Mouse (Mus musculus) limb, embryonic 14.5 days (tissue): ENCODE results near the gene D730048I06Rik. TPM values are rescaled to one million over a fixed set of nuclear protein-coding genes. Genes with fewer than 3 reads are reported as not detected.
"Not testable (repeated sequence)": the region's sequence is repeated elsewhere in the genome, so short reads cannot be mapped to it uniquely, and the experiment has no call there.

Experiments
- ATAC-seq: fragments of 200-750 bp; cut with Nextera tagmentation; 2 replicates; pipeline ENCODE4 v1.8.0; 2017; ENCODE audit warnings: low read depth, moderate number of reproducible peaks, moderate TSS enrichment; ENCODE audit not compliant: low FRiP score
- DNase-seq: peaks from one replicate; pipeline ENCODE4 v3.0.0-alpha.2; 2015; ENCODE audit warnings: low spot score
- H3K27ac ChIP-seq: fragments of 300-500 bp; sonication (generic); replicated peaks from 2 replicates; pipeline ENCODE4 v1.5.1; 2014; ENCODE audit warnings: low read depth, mild to moderate bottlenecking, low read length, moderate library complexity, mixed read lengths
- H3K27me3 ChIP-seq: fragments of 300-500 bp; sonication (generic); 2 replicates; pipeline ENCODE4 v1.6.1; 2014; ENCODE audit warnings: low read length, mixed read lengths; ENCODE audit not compliant: control insufficient read depth, insufficient read depth
- H3K36me3 ChIP-seq: fragments of 300-500 bp; sonication (generic); 2 replicates; pipeline ENCODE4 v1.6.1; 2014; ENCODE audit warnings: mild to moderate bottlenecking, low read length, moderate library complexity, mixed read lengths; ENCODE audit not compliant: control insufficient read depth, insufficient read depth
- H3K4me1 ChIP-seq: fragments of 300-500 bp; sonication (generic); 2 replicates; pipeline ENCODE4 v1.6.1; 2014; ENCODE audit warnings: antibody characterized with exemption, low read length, mixed read lengths; ENCODE audit not compliant: control insufficient read depth, insufficient read depth
- H3K4me2 ChIP-seq: fragments of 300-500 bp; sonication (generic); replicated peaks from 2 replicates; pipeline ENCODE4 v1.6.1; 2014; ENCODE audit warnings: low read depth, mild to moderate bottlenecking, low read length, moderate library complexity; ENCODE audit not compliant: severe bottlenecking
- H3K4me3 ChIP-seq: fragments of 300-500 bp; sonication (generic); replicated peaks from 2 replicates; pipeline ENCODE4 v1.5.1; 2014; ENCODE audit warnings: low read length
- H3K9ac ChIP-seq: fragments of 300-500 bp; sonication (generic); 2 replicates; pipeline ENCODE4 v1.6.1; 2014; ENCODE audit warnings: mild to moderate bottlenecking, low read depth, low read length, moderate library complexity; ENCODE audit not compliant: severe bottlenecking
- H3K9me3 ChIP-seq: fragments of 300-500 bp; sonication (generic); 2 replicates; pipeline ENCODE4 v1.6.1; 2016; ENCODE audit warnings: low read length; ENCODE audit not compliant: control insufficient read depth
- POLR2A ChIP-seq: fragments of 200-500 bp; IDR thresholded peaks from 2 replicates; pipeline ENCODE4 v1.8.0; 2012; ENCODE audit warnings: inconsistent platforms, mild to moderate bottlenecking, moderate library complexity, borderline replicate concordance; ENCODE audit not compliant: insufficient read depth, insufficient read length; ENCODE audit errors: extremely low read depth
- WGBS: fragments of 180-500 bp; shearing (Covaris S2); extraction: QIAGEN DNeasy Blood & Tissue Kit; methylation state at CpG from one replicate; pipeline ENCODE4 v1.1.7; 2014; 5-methylcytosine and 5-hydroxymethylcytosine counted together
- polyA plus RNA-seq, 2 experiments: library from polyadenylated mRNA; depleted of rRNA in 1 of 2; stranded (reverse) in 1 of 2; unstranded in 1 of 2; fragments of >200 nt; fragmentation: Nextera tagmentation in 1 of 2; extraction: Ambion mirVana in 1 of 2; gene quantifications; 2 replicates each; pipeline versions ENCODE4 v1.2.1 to v1.2.3; 2012 to 2014

D730048I06Rik gene
- polyA plus RNA-seq (2012; rRNA removed): not detected in 2 replicates
- polyA plus RNA-seq (2014; fragmentation: Nextera tagmentation; extraction: Ambion mirVana): not detected in 2 replicates

- no peak within 1 kb of the TSS for H3K4me3 ChIP-seq
- H3K9ac ChIP-seq: no peak within 1 kb of the TSS
- H3K27me3 ChIP-seq: no peaks in the 10 kb centered on the region
- H3K4me1 ChIP-seq: no peaks in the 10 kb centered on the region
- no peak for DNase-seq
- no peaks in the 10 kb centered on the region for H3K9me3 ChIP-seq
- no peak for TF ChIP-seq POLR2A
- H3K27ac ChIP-seq: no peak within 1 kb of the TSS
- no peak for ATAC-seq
- H3K36me3 ChIP-seq: no peaks in the 10 kb centered on the region
- H3K4me2 ChIP-seq: no peak within 1 kb of the TSS
- 90% methylated on average over 3 of the region's 3 CpGs for WGBS
Observed at GRCm38 (mm10) chr9:35790001-35790400, at the start of gene D730048I06Rik, which contains the start of gene Gm27235. TSS of gene D730048I06Rik (minus strand) at chr9:35790112. TSS of gene Gm27235 (minus strand) at chr9:35790101.

GRCm38 (mm10) chr9:35817881-35818280, 28.0 kb upstream of the D730048I06Rik start:
- not testable (repeated sequence) for H3K36me3 ChIP-seq, H3K27ac ChIP-seq

GRCm38 (mm10) chr9:35798146-35798545, 8.2 kb upstream of the D730048I06Rik start:
- H3K4me3 ChIP-seq: no peak overlapping the region
- DNase-seq: no peak
- TF ChIP-seq POLR2A: no peak
- H3K4me1 ChIP-seq: no peaks in the 10 kb centered on the region
- H3K27ac ChIP-seq: no peak overlapping the region
- no peaks in the 10 kb centered on the region for H3K9me3 ChIP-seq
- no peaks in the 10 kb centered on the region for H3K27me3 ChIP-seq
- no peak overlapping the region for H3K4me2 ChIP-seq
- H3K36me3 ChIP-seq: no peaks in the 10 kb centered on the region
- no peak for ATAC-seq
- H3K9ac ChIP-seq: no peak overlapping the region

More at GRCm38 (mm10) chr9:35817881-35818280, 28.0 kb upstream of the D730048I06Rik start:
- not testable (repeated sequence) for H3K9ac ChIP-seq, H3K9me3 ChIP-seq, H3K4me3 ChIP-seq, H3K4me2 ChIP-seq, DNase-seq, ATAC-seq, H3K27me3 ChIP-seq, H3K4me1 ChIP-seq
- 95% methylated on average over 15 of the region's 15 CpGs for WGBS

DNA sequence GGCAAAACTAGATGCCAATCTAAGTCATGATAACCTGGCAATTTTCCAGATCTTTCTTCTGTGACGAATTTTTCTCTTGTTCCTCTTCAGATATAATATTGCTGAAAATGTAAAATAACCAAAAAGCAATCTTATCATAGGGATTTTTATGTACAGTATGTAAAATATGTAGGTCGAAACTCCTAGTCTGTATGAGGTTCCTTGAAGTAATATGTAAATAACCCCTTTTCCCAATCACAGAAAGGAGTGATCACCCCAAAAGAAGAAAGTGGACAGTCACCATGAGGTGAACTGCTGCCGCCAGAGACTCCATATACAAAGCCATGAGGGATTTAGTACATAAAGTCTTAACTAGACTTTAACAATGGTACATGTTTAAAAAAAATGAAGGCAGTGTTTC, 11.9 kb downstream of the D730048I06Rik start, which contains the start of gene Gm17727:
TSS of gene Gm17727 (minus strand) at position 101 of the 400 bp plus-strand sequence.
- no peak for TF ChIP-seq POLR2A
- Histone ChIP-seq H3K36me3 (no peaks in the 10 kb centered on the region), H3K27me3 (no peaks in the 10 kb centered on the region), H3K9me3 (no peaks in the 10 kb centered on the region), H3K4me1 (no peaks in the 10 kb centered on the region), H3K4me3 (no peak within 1 kb of the TSS), H3K9ac (no peak within 1 kb of the TSS), H3K27ac (no peak within 1 kb of the TSS), H3K4me2 (no peak within 1 kb of the TSS)
- DNase-seq: no peak
- no peak for ATAC-seq
- 58% methylated on average over 3 of the region's 3 CpGs for WGBS

- Histone ChIP-seq H3K4me3 (no peak overlapping the region), H3K27me3 (no peaks in the 10 kb centered on the region), H3K9me3 (no peaks in the 10 kb centered on the region; the same call in 1 of the 2 replicates), H3K4me1 (no peaks in the 10 kb centered on the region), H3K4me2 (no peak overlapping the region), H3K9ac (no peak overlapping the region), H3K27ac (no peak overlapping the region), H3K36me3 (no peaks in the 10 kb centered on the region)
- TF ChIP-seq POLR2A: no peak
- DNase-seq (no peak), ATAC-seq (no peak)
Observed at GRCm38 (mm10) chr9:35756843-35757242, 33.1 kb downstream of the D730048I06Rik start.

DNA sequence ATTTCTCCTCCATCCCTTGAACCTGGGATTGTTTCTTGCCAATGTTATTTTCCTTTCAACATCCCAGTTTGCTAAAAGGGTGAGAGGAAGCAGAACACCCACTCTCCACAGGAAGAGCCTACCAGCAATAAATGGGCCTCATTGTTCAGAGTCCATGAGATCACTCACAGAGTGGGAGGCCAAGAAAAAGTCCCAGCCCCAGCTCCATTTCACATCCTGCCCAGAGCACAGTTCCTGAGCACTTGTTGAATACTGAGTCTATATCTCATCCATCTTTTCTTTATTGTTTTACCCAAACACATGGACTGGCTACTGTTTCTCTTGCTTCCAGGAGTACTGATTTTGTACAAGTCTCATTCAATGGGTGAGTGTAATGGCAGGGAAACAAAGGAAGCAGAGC, 49.2 kb downstream of the D730048I06Rik start, which contains the start of gene Gm17677:
TSS of gene Gm17677 (plus strand) at position 301 of the 400 bp plus-strand sequence.
- Histone ChIP-seq H3K9me3 (0 out of 2 replicates have a peak, but pooled peaks cover 3% of the 10 kb centered on the region), H3K4me3 (no peak within 1 kb of the TSS), H3K4me1 (no peaks in the 10 kb centered on the region), H3K4me2 (no peak within 1 kb of the TSS), H3K36me3 (no peaks in the 10 kb centered on the region), H3K27ac (no peak within 1 kb of the TSS), H3K27me3 (no peaks in the 10 kb centered on the region), H3K9ac (no peak within 1 kb of the TSS)
- ATAC-seq (no peak), DNase-seq (no peak)
- TF ChIP-seq POLR2A: no peak

Other genes starting within 250 kb of the D730048I06Rik start
- 1.9 and 2.3 TPM in 2 replicates for gene Ddx25, start 231.6 kb downstream of the D730048I06Rik start, polyA plus RNA-seq (2012; rRNA removed)
- 3.0 TPM in 2 replicates for gene Ddx25, start 231.6 kb downstream of the D730048I06Rik start, polyA plus RNA-seq (2014; fragmentation: Nextera tagmentation; extraction: Ambion mirVana)
- 13.1 and 20.8 TPM in 2 replicates for gene Pus3, start 231.5 kb downstream of the D730048I06Rik start, polyA plus RNA-seq (2012; rRNA removed)
- gene Pus3, start 231.5 kb downstream of the D730048I06Rik start, polyA plus RNA-seq (2014; fragmentation: Nextera tagmentation; extraction: Ambion mirVana): 18.2 and 21.7 TPM in 2 replicates
- 0.53 and 0.97 TPM in 2 replicates for gene Pate2, start 219.8 kb downstream of the D730048I06Rik start, polyA plus RNA-seq (2012; rRNA removed)
- 0.37 and 0.55 TPM in 2 replicates for gene Pate2, start 219.8 kb downstream of the D730048I06Rik start, polyA plus RNA-seq (2014; fragmentation: Nextera tagmentation; extraction: Ambion mirVana)
- gene Hyls1, start 219.7 kb downstream of the D730048I06Rik start, polyA plus RNA-seq (2012; rRNA removed): 8.1 and 10.8 TPM in 2 replicates
- 15.4 and 15.8 TPM in 2 replicates for gene Hyls1, start 219.7 kb downstream of the D730048I06Rik start, polyA plus RNA-seq (2014; fragmentation: Nextera tagmentation; extraction: Ambion mirVana)
- not detected in 2 replicates for gene Pate4, start 178.2 kb downstream of the D730048I06Rik start, polyA plus RNA-seq (2012; rRNA removed)
- not detected in 2 replicates for gene Pate4, start 178.2 kb downstream of the D730048I06Rik start, polyA plus RNA-seq (2014; fragmentation: Nextera tagmentation; extraction: Ambion mirVana)
- not detected in 2 replicates for gene Pate3, start 141.9 kb downstream of the D730048I06Rik start, polyA plus RNA-seq (2012; rRNA removed)
- gene Pate3, start 141.9 kb downstream of the D730048I06Rik start, polyA plus RNA-seq (2014; fragmentation: Nextera tagmentation; extraction: Ambion mirVana): not detected in 2 replicates
- gene Pate1, start 102.7 kb downstream of the D730048I06Rik start, polyA plus RNA-seq (2012; rRNA removed): not detected in 2 replicates
- not detected in 2 replicates for gene Pate1, start 102.7 kb downstream of the D730048I06Rik start, polyA plus RNA-seq (2014; fragmentation: Nextera tagmentation; extraction: Ambion mirVana)
- not detected in 2 replicates for gene Gm17677, start 49.1 kb downstream of the D730048I06Rik start, polyA plus RNA-seq (2012; rRNA removed)
- not detected in 2 replicates for gene Gm17677, start 49.1 kb downstream of the D730048I06Rik start, polyA plus RNA-seq (2014; fragmentation: Nextera tagmentation; extraction: Ambion mirVana)
- gene Gm17727, start 12.0 kb downstream of the D730048I06Rik start, polyA plus RNA-seq (2012; rRNA removed): not detected in 2 replicates
- not detected in 2 replicates for gene Gm17727, start 12.0 kb downstream of the D730048I06Rik start, polyA plus RNA-seq (2014; fragmentation: Nextera tagmentation; extraction: Ambion mirVana)
- not detected in 2 replicates for gene Gm27235, start within 50 bp of the D730048I06Rik start, polyA plus RNA-seq (2012; rRNA removed)
- gene Gm27235, start within 50 bp of the D730048I06Rik start, polyA plus RNA-seq (2014; fragmentation: Nextera tagmentation; extraction: Ambion mirVana): not detected in 2 replicates
- not detected in 2 replicates for gene 9230110F15Rik, start 54.0 kb upstream of the D730048I06Rik start, polyA plus RNA-seq (2012; rRNA removed)
- not detected in 2 replicates for gene 9230110F15Rik, start 54.0 kb upstream of the D730048I06Rik start, polyA plus RNA-seq (2014; fragmentation: Nextera tagmentation; extraction: Ambion mirVana)
- gene 9230113P08Rik, start 118.3 kb upstream of the D730048I06Rik start, polyA plus RNA-seq (2012; rRNA removed): not detected in 2 replicates
- gene 9230113P08Rik, start 118.3 kb upstream of the D730048I06Rik start, polyA plus RNA-seq (2014; fragmentation: Nextera tagmentation; extraction: Ambion mirVana): not detected in 2 replicates